Mouse (Mus musculus) CH12.LX (cell line): ENCODE results near the gene Sh2d1b2.

Source experiments
- CTCF ChIP-seq, 2 experiments: IDR thresholded peaks in 1 of 2; conservative IDR thresholded peaks in 1 of 2; 2 replicates each; pipeline ENCODE4 v1.5.1; 2011 to 2012; ENCODE audit warnings: low read depth in 2 of 2, low read length in 2 of 2, improper control_type of control experiment in 1 of 2, inconsistent platforms in 1 of 2, mild to moderate bottlenecking in 1 of 2, moderate library complexity in 1 of 2
- HCFC1 ChIP-seq: IDR thresholded peaks from 2 replicates; pipeline ENCODE4 v1.6.1; 2012; ENCODE audit warnings: low read depth, mild to moderate bottlenecking, inconsistent platforms, low read length, improper control_type of control experiment
- KAT2A ChIP-seq: IDR thresholded peaks from 2 replicates; pipeline ENCODE4 v1.6.1; 2012; ENCODE audit warnings: low read length, improper control_type of control experiment, inconsistent platforms; ENCODE audit not compliant: insufficient replicate concordance
- MAZ ChIP-seq: IDR thresholded peaks from 2 replicates; pipeline ENCODE4 v1.6.1; 2012; ENCODE audit warnings: low read depth, mild to moderate bottlenecking, inconsistent platforms, low read length, improper control_type of control experiment, moderate library complexity
- NELFE ChIP-seq: IDR thresholded peaks from 2 replicates; pipeline ENCODE4 v1.6.1; 2011; ENCODE audit warnings: low read depth, low read length, improper control_type of control experiment
- POLR2A ChIP-seq: IDR thresholded peaks from 2 replicates; pipeline ENCODE4 v1.6.1; 2011; ENCODE audit warnings: low read depth, mild to moderate bottlenecking, improper control_type of control experiment, low read length
- RCOR1 ChIP-seq: conservative IDR thresholded peaks from 2 replicates; pipeline ENCODE4 v1.6.1; 2012; ENCODE audit warnings: low read depth, mild to moderate bottlenecking, inconsistent platforms, low read length, improper control_type of control experiment
- ZNF384 ChIP-seq: IDR thresholded peaks from 2 replicates; pipeline ENCODE4 v1.6.1; 2012; ENCODE audit warnings: low read depth, low read length, improper control_type of control experiment, inconsistent platforms

DNA sequence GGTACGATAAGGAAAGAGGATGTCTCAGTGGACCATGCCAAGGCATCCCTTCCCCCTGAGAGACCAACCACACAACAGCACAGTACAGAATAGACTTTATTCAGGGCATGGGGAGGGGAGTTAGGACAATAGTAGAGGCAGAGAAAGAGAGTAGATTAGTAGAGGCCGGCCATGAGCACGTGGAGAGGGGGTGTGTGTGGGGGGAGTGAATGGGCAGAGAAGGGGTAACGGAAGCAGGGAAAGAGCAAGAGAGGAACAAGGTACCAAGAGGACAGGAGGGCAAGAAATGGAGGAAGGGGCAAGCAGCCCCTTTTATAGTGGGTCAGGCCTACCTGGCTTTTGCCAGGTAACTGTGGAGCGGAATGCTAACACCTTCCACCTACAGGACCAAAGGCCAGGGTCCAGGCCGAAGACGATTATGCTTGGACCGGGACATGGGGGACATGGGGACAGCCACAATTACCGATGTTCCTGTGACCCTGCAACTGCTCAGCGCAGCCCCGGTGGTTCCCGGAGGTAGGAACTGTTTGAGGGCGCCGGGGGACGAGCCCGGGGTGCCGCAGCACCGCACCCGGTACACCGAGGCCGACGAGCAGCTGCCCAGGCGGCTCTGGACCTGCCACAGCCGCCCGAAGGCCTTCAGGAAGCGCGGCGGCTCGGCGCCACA is 22.5 kb downstream of the Sh2d1b2 start:
- no peak for TF ChIP-seq MAZ
- TF ChIP-seq CTCF (conservative IDR thresholded peaks at IDR 0.05 in 1 of 2, IDR thresholded peaks at IDR 0.05 in 1 of 2; ENCODE audit: low read depth in 2 of 2, low read length in 2 of 2), result no peak
- TF ChIP-seq POLR2A, result no peak
- TF ChIP-seq NELFE, result no peak
- no peak for TF ChIP-seq ZNF384
- TF ChIP-seq KAT2A, result no peak
- no peak for TF ChIP-seq RCOR1
- TF ChIP-seq HCFC1, result no peak
